Mouse (Mus musculus): ENCODE data around the gene Tcf7l1.

- no peak for TF ChIP-seq EP300 (IDR thresholded peaks at IDR 0.05)
- no peak for TF ChIP-seq CTCF (IDR thresholded peaks at IDR 0.05)
These were observed 190.1 kb downstream of the Tcf7l1 start for GRCm38 (mm10) chr6:72598791-72599557.
